Mouse (Mus musculus): ENCODE measurements at regions not wholly inside any gene's neighbourhood (a gene's known extent, or its start where the extent isn't known, plus 50 kb on each side); places are given as distances from the start of the nearest gene placed in this dataset.

DNA sequence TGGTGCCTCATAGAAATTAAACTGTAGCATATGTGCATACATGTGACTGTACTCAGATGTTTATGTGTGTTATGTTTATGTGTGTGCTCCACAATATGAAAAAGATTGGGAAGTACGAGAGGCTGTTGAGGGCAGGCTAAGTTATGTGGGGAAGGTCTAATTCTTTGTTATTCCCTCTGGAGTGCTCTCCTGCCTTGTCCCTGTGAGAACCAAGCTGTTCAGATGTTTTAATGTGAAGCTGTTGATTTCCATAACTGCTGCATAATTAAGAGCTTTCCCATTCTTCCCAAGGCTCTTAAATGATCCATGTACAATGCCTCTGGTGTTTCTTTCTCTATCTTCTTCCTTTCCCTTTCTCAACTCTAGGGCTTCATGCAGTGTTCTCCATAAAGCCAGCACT, 202.7 kb upstream of the Xrcc4 start:
- Histone ChIP-seq H3K4me1 (ENCODE audit: control insufficient read depth, insufficient read depth, low read length) (no peaks in the 10 kb centered on the region), H3K4me3 (replicated peaks; ENCODE audit: extremely low read depth, low read depth, low read length) (no peak overlapping the region)
- TF ChIP-seq CTCF (IDR thresholded peaks at IDR 0.05; ENCODE audit: insufficient read depth, low read length) (no peak), POLR2A (IDR thresholded peaks at IDR 0.05; ENCODE audit: borderline replicate concordance, extremely low read depth, low read depth, low read length) (no peak)
- DNase-seq = no peak
- 69% methylated on average over 1 of the region's 1 CpGs for WGBS

DNA sequence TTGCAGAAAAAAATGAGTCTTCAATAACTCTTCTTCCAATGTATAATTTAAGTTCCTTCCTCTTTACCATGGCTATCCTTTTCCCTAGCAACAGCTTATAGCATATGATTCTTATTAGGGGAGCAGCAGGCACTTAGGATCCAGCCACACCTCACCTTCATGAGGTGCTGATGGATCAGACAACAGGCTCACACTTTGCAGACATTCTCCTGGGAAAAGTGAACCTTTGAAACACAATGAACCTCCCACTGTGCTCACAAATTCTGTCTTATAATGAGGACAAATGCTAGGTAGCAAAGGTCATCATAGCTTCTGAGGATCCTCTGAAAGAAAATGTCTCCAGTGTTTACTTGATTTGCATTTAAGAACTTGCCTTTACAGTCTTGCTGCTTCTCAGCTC, 191.6 kb upstream of the Xrcc4 start:
- no peak for DNase-seq
- Histone ChIP-seq H3K4me1 (ENCODE audit: control insufficient read depth, insufficient read depth, low read length) (no peaks in the 10 kb centered on the region), H3K4me3 (replicated peaks; ENCODE audit: extremely low read depth, low read depth, low read length) (no peak overlapping the region)
- no peak for TF ChIP-seq CTCF (IDR thresholded peaks at IDR 0.05; ENCODE audit: insufficient read depth, low read length)
- no peak for TF ChIP-seq POLR2A (IDR thresholded peaks at IDR 0.05; ENCODE audit: borderline replicate concordance, extremely low read depth, low read depth, low read length)

DNA sequence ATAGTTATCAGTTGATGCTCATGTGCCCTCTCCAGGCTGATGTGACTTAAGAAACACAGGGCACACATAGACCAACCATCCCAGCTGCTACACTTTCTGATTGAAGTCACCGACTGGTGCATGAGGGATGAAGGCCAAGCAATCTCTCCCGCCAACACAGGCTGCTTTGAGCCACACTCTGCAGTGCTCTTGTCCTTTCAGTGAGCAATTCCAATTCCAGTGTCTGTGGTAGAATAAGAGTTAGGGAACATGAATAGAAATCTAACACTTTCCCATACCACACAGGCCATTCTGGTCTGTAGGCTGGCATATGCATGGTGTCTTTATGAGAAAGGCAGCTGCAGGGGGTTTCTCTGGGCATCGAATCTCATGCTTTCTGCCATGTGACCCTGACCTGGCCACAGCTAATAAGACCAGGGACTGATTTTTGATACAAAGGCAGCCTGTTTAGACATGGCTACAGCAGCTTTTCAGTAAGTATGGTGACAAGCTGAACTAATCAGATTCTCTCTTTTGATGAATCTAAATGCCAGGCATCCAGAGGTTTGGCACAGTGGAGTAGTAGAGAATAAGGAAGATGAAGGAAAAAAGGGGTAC, 190.5 kb upstream of the Xrcc4 start:
- no peak for DNase-seq
- no peak overlapping the region for H3K4me3 ChIP-seq (replicated peaks; ENCODE audit: extremely low read depth, low read depth, low read length)
- no peak for TF ChIP-seq CTCF (IDR thresholded peaks at IDR 0.05; ENCODE audit: insufficient read depth, low read length)
- TF ChIP-seq POLR2A (IDR thresholded peaks at IDR 0.05; ENCODE audit: borderline replicate concordance, extremely low read depth, low read depth, low read length) = no peak
- 62% methylated on average over 3 of the region's 3 CpGs for WGBS
- H3K4me1 ChIP-seq (ENCODE audit: control insufficient read depth, insufficient read depth, low read length) = no peaks in the 10 kb centered on the region

DNA sequence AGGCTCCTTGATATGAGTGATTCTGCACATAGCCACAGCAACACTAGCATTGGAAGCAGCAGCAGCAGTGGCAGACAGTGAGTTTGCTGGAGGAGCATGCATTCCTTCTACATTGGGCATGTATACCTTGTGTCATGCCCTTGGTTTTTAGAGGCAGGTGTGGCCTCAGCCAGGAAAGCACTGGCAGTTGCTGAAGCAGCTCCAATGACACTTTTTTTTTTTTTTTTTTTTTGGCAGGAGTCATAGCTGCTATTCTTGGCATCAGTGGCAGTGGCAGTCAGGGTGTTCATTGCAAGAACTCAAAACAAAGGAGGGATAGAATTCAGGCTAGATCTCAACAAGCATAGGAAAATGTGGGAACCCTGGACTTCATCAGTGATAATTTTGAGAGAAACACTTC, 189.9 kb upstream of the Xrcc4 start:
- no peak for DNase-seq
- Histone ChIP-seq H3K4me3 (replicated peaks; ENCODE audit: extremely low read depth, low read depth, low read length) (no peak overlapping the region), H3K4me1 (ENCODE audit: control insufficient read depth, insufficient read depth, low read length) (no peaks in the 10 kb centered on the region)
- TF ChIP-seq CTCF (IDR thresholded peaks at IDR 0.05; ENCODE audit: insufficient read depth, low read length) (no peak), POLR2A (IDR thresholded peaks at IDR 0.05; ENCODE audit: borderline replicate concordance, extremely low read depth, low read depth, low read length) (no peak)

DNA sequence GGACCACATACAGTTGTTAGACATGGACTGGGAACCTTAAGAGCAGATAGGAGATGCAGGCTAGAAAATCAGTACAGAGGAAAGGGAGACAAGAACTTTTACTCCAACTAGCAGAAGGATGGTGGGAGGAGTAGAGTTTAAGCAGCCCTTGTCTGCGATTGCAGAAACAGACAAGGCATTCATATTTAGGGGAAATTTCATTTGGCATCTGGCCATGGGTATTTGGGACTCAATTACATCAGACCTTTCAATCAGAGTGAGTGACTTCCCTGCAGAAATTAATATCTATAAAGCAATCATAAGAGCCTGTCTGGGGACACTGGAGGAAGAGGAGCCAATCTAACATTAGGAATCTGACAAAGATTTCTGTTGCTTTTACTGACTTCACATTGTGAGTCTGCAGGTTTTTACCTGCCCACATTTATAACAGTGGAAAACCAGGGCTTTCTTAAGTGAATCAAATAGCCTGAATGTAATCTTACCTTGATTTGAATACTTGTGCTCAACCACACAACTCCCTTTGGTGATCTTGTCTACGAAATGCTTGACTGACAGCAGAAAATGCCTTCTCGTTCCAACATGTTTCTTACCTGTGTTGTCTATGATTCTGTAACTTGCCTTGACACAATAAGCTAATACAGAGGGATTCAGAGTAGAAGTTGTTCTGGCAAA, 169.8 kb upstream of the Xrcc4 start:
- no peak for DNase-seq
- no peak for TF ChIP-seq CTCF (IDR thresholded peaks at IDR 0.05; ENCODE audit: insufficient read depth, low read length)
- no peak for TF ChIP-seq POLR2A (IDR thresholded peaks at IDR 0.05; ENCODE audit: borderline replicate concordance, extremely low read depth, low read depth, low read length)
- H3K4me3 ChIP-seq (replicated peaks; ENCODE audit: extremely low read depth, low read depth, low read length) = no peak overlapping the region
- no peaks in the 10 kb centered on the region for H3K4me1 ChIP-seq (ENCODE audit: control insufficient read depth, insufficient read depth, low read length)
- 81% methylated on average over 3 of the region's 3 CpGs for WGBS

DNA sequence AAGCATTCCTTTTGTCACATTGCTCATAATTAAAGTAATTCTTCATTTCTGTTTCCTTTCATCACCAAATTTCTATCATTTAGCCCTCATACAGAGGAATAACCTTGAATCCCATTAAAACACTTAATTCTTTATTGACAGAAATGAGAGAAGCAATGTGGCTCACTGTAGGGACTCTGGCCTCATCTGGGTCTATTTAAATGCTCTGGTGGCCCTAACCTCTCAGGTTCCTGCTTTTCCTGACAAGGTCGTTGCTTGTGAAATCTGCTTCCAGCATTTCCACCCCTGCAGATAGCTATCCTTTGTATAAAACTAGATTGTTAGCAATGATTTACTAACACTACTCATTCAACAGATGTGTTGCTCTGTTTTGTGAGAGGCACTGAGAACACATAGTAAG, 163.6 kb upstream of the Xrcc4 start:
- Histone ChIP-seq H3K4me1 (ENCODE audit: control insufficient read depth, insufficient read depth, low read length) (no peaks in the 10 kb centered on the region), H3K4me3 (replicated peaks; ENCODE audit: extremely low read depth, low read depth, low read length) (no peak overlapping the region)
- WGBS = 24% methylated on average over 1 of the region's 1 CpGs
- no peak for TF ChIP-seq CTCF (IDR thresholded peaks at IDR 0.05; ENCODE audit: insufficient read depth, low read length)
- TF ChIP-seq POLR2A (IDR thresholded peaks at IDR 0.05; ENCODE audit: borderline replicate concordance, extremely low read depth, low read depth, low read length) = no peak
- no peak for DNase-seq

DNA sequence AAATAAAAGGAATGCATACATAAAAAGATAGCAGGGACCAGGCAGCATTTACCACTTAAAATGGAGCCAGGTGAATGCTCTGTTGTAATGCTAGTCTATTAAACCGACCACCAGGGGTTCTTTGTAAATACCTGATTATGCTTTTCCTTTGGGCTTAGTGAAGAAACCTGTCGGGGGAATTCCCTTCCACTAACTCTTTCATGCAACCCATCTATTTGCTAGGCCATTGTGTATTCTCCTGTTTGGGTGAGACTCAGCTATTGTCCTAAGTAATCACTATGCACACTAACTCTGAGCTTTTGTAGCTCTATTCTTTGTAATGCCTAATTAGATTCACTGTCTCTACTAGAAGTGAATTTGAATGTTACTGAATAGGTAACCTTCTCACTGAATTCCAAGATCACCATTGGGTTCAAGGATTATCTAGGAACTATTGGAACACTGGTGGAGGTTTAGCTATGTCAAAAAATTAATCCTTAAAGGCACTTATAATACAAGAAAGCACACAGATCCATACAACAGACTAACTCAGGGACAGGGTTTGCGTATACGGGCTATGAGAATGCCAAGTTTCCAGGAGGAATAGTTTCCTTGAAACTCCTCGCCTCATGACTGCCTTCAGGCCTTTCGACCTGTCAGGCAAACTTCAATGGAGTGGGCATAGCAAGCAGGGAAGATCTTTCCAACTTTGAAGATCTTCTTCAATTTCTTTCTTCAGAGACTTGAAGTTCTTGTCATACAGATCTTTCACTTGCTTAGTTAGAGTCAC, 156.8 kb upstream of the Xrcc4 start:
- no peak for DNase-seq
- TF ChIP-seq POLR2A (IDR thresholded peaks at IDR 0.05; ENCODE audit: borderline replicate concordance, extremely low read depth, low read depth, low read length) (no peak), CTCF (IDR thresholded peaks at IDR 0.05; ENCODE audit: insufficient read depth, low read length) (no peak)
- Histone ChIP-seq H3K4me1 (ENCODE audit: control insufficient read depth, insufficient read depth, low read length) (no peaks in the 10 kb centered on the region), H3K4me3 (replicated peaks; ENCODE audit: extremely low read depth, low read depth, low read length) (no peak overlapping the region)
- WGBS = 85% methylated on average over 6 of the region's 6 CpGs

DNA sequence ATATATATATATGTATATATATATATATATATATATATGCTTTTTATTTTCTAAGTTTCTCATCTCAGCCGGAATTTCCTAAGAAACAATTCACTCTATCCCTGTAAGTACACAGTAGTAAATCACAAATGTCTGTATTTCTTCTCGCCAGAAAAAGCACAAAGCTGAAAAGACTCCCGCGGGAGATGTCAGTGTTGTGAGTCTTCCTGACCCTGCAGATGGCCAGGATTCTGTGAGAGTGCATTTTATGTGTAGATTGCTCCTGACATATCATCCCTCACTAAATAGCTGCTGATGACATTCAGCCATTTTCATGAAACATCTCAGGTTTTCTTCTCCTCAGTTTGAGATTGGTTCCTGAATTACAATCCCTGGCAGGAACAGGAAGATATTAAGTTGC, 148.9 kb upstream of the Xrcc4 start:
- WGBS = 52% methylated on average over 4 of the region's 4 CpGs
- H3K4me3 ChIP-seq (replicated peaks; ENCODE audit: extremely low read depth, low read depth, low read length) = no peak overlapping the region
- H3K4me1 ChIP-seq (ENCODE audit: control insufficient read depth, insufficient read depth, low read length) = no peaks in the 10 kb centered on the region; the same call in 1 of the 2 replicates
- no peak for DNase-seq
- TF ChIP-seq CTCF (IDR thresholded peaks at IDR 0.05; ENCODE audit: insufficient read depth, low read length) (no peak), POLR2A (IDR thresholded peaks at IDR 0.05; ENCODE audit: borderline replicate concordance, extremely low read depth, low read depth, low read length) (no peak)

DNA sequence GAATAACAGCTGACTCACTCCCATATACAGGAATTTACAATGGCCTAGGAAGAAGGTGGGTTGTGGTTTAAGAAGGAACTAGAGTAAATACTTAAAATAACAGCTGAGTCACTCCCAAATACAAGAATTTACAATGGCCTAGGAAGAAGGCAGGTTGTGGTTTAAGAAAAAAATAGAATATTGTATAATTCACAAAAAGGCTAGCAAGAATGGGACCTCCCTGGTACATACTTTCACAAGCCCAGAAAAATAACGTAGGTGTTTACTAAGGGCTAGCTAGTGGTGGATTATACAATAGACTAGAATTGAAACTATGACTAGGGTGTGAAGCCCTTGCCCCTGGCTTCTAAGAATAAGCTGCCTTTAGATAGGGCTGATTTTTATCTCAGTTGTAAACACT, 144.6 kb upstream of the Xrcc4 start:
- 39% methylated on average over 1 of the region's 1 CpGs for WGBS
- no peak for DNase-seq
- TF ChIP-seq CTCF (IDR thresholded peaks at IDR 0.05; ENCODE audit: insufficient read depth, low read length) = no peak
- no peak for TF ChIP-seq POLR2A (IDR thresholded peaks at IDR 0.05; ENCODE audit: borderline replicate concordance, extremely low read depth, low read depth, low read length)

DNA sequence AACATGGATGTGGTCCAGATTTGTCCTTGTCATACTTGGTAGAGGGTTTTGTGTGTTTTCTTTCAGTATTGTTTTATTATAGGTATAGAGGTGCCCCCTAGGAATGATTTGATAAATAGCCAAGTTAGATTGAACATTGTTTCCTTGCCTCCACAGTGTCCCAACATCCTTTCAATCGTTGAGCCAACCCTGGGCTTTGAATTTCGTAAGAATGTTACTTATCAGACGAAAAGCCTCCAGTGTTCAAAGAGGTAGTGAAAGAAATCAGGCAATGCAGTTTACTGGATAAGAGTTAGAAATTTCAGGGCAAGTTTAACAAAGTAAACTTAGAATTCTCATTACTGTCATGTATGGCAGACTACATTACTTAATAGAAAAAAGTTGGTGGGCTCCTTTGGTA, 144.2 kb upstream of the Xrcc4 start:
- no peak for DNase-seq
- Histone ChIP-seq H3K4me1 (ENCODE audit: control insufficient read depth, insufficient read depth, low read length) (no peaks in the 10 kb centered on the region), H3K4me3 (replicated peaks; ENCODE audit: extremely low read depth, low read depth, low read length) (no peak overlapping the region)
- WGBS = 47% methylated on average over 3 of the region's 3 CpGs
- TF ChIP-seq POLR2A (IDR thresholded peaks at IDR 0.05; ENCODE audit: borderline replicate concordance, extremely low read depth, low read depth, low read length) = no peak
- TF ChIP-seq CTCF (IDR thresholded peaks at IDR 0.05; ENCODE audit: insufficient read depth, low read length) = no peak

More for the DNA sequence above, 144.6 kb upstream of the Xrcc4 start:
- no peak overlapping the region for H3K4me3 ChIP-seq (replicated peaks; ENCODE audit: extremely low read depth, low read depth, low read length)
- H3K4me1 ChIP-seq (ENCODE audit: control insufficient read depth, insufficient read depth, low read length) = no peaks in the 10 kb centered on the region; the same call in 1 of the 2 replicates

All from lung, adult 2 months (tissue).